Mouse (Mus musculus) lung, postnatal 0 days (tissue): Measurements from ENCODE around the gene Dusp12.

Experiments used
- CTCF ChIP-seq: IDR thresholded peaks from 2 replicates; pipeline ENCODE4 v1.5.1; 2016; ENCODE audit warnings: antibody characterized with exemption, mild to moderate bottlenecking
- EP300 ChIP-seq: IDR thresholded peaks from 2 replicates; pipeline ENCODE4 v1.6.1; 2016; ENCODE audit warnings: antibody characterized with exemption, mild to moderate bottlenecking, control low read depth

GRCm38 (mm10) chr1:170924485-170924884 lies 39.1 kb upstream of the Dusp12 start:
- no peak for TF ChIP-seq CTCF
- TF ChIP-seq EP300, result no peak
